Mouse (Mus musculus) olfactory bulb, adult 2 months (tissue): ENCODE measurements around the gene Eno2.

ENCODE experiments used
- CTCF ChIP-seq: fragments of 200-500 bp; IDR thresholded peaks from 2 replicates; pipeline ENCODE4 v1.5.1; 2012; ENCODE audit warnings: low read depth, mild to moderate bottlenecking, low read length, moderate library complexity; ENCODE audit not compliant: insufficient read depth
- POLR2A ChIP-seq: fragments of 200-500 bp; IDR thresholded peaks from 2 replicates; pipeline ENCODE4 v1.6.1; 2012; ENCODE audit warnings: mild to moderate bottlenecking, low read depth, low read length, moderate library complexity; ENCODE audit not compliant: insufficient read depth

DNA sequence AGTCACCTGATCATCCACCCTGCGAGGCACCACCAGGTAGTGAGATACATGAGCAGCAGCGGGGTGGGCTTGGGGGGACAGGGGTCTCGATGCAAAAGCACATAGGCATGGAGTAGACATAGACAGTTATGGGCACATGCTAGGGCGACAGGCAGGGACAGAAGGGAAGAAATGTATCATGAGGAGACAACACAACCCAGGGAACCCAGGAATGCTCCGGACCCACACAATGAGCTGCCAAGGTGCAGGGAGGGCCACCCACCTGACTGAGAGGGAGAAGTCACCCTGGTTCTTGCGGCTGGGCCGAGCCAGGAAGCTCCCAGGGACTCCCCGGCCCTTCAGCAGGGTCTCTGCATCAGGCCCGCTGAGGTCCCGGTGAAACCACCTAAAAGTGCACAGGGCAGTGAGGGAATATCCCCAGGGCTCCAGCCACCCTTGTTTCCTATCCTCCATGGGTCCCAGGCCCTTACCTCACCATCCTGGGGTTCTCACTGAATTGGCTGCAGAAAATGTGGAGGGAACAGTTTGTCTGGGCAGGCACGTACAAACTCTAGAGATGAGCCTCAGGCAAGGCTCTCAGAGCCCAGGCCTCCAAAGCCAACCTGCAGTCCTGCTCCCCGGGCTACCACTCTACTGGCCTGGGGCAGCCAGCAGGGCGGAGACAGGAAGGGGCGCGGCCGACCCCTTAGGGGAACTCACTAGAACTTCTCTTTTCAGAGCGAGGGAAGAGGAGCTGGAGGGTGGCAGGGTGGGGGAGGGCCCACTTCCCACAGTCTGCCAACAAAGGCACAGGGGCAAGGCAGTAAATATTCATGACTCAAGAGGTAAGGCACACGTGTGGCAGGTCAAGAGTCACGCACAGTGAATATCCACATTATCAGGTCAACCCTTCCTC lies 36.8 kb downstream of the Eno2 start:
- TF ChIP-seq CTCF (no peak), POLR2A (no peak)
